Mouse (Mus musculus) C2C12 (cell line): ENCODE results near the gene Nop2.

Source experiments
- CTCF ChIP-seq: IDR thresholded peaks from one replicate; pipeline ENCODE4 v1.5.1; 2011; ENCODE audit not compliant: control insufficient read depth, insufficient read depth, insufficient read length
- MAX ChIP-seq: IDR thresholded peaks from one replicate; pipeline ENCODE4 v1.6.1; 2011; ENCODE audit warnings: mild to moderate bottlenecking, control low read depth
- MYOD1 ChIP-seq: IDR thresholded peaks from one replicate; pipeline ENCODE4 v1.6.1; 2011; ENCODE audit warnings: low read depth; ENCODE audit not compliant: control insufficient read depth, insufficient read length
- USF1 ChIP-seq: IDR thresholded peaks from one replicate; pipeline ENCODE4 v1.6.1; 2011; ENCODE audit warnings: low read depth, mild to moderate bottlenecking, control low read depth, moderate library complexity

DNA sequence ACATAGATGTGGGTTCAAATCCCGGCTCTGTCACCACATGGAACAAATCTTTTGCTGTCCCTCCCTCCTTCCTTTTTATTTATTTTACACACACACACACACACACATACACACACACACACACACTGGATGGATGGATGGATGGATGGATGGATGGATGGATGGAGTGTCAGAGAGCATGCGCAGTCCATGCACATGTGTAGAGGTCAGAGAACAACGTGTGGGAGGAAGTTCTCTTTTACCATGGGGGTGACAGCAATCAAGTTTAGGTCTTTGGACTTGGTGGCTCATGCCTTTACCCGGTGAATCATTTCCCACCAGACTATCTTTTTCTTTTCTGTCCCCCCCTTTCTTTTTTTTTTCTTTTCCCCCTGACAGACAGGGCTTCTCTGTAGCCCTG, 22.0 kb downstream of the Nop2 start:
- TF ChIP-seq CTCF (no peak), MAX (no peak), MYOD1 (no peak), USF1 (no peak)
